Mouse (Mus musculus): ENCODE measurements around the gene Pdgfb.

GRCm38 (mm10) chr15:79995552-79995951 is 19.2 kb downstream of the Pdgfb start:
- TF ChIP-seq CTCF (IDR thresholded peaks at IDR 0.05 in 2 of 3, conservative IDR thresholded peaks at IDR 0.05 in 1 of 3; ENCODE audit: control insufficient read depth in 1 of 3, insufficient read depth in 1 of 3, low read depth in 2 of 3, low read length in 3 of 3, poor library complexity in 1 of 3, severe bottlenecking in 1 of 3), result no peak
- no peak for TF ChIP-seq JUND (IDR thresholded peaks at IDR 0.05; ENCODE audit: low read depth, low read length)
- TF ChIP-seq UBTF (IDR thresholded peaks at IDR 0.05; ENCODE audit: borderline replicate concordance, insufficient read depth, low read depth, low read length), result no peak

Measured in MEL (cell line).